Mouse (Mus musculus): ENCODE data around the gene Gm26602. TPM values are rescaled to one million over a fixed set of nuclear protein-coding genes. Genes with fewer than 3 reads are reported as not detected.
"Not testable (repeated sequence)": the region's sequence is repeated elsewhere in the genome, so short reads cannot be mapped to it uniquely, and the experiment has no call there.

Gm26602 gene
- total RNA-seq, 1 experiment from 2014 or later: not detected

GRCm38 (mm10) chr10:79945507-79946234 is 35.0 kb downstream of the Gm26602 start:
- ATAC-seq (replicated peaks; ENCODE audit: insufficient number of reproducible peaks, low FRiP score, low TSS enrichment, poor library complexity, severe bottlenecking): peak; percentile 61

DNA sequence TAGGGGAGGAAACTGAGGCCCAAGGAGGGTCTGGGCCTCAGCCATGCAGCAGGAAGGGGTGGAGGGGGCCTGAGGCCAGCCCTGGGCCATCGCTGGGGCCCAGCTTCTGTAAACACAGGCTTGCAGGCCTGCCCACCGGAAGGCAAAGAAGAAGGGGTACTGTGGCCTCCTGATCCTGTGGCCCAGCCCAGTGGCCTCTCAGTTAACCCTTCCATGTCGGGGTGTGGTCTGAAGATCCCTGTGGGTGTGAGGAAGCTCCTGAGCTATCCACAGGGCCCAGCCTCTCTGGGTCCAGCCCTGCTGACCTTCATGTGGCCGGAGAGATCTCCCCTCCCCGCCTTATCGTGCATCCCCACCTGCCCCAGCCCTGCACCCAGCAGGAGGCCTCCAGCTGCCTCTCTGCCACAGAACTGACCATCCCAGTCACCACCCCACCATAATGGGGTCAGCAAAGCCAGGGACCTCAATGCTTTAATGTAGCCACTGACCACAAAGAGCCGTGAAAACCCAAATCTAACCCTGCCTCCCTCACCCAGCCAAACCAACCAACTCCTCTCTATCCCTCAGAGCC is 36.2 kb downstream of the Gm26602 start:
- ATAC-seq (replicated peaks; ENCODE audit: insufficient number of reproducible peaks, low FRiP score, low TSS enrichment, poor library complexity, severe bottlenecking): peak; percentile 80

DNA sequence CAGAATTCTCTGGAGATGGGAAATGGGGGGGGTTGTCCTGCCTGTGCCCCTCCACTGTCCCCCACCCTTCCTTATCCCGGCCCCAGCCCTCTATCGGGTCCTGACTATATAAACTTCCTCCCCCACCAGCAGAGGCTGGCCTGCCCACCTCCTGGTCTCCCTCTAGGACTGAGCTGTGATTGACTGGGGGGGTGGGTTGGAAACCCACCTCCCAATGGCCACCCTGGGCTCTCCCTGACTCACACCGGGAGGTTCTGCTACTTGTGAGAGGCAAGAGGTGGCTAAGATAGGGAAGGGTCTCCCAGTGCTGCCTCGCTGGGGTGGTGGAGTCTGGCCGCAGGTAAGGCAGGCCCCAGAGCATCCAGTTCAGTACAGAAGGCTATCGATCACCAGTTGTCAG is 36.8 kb downstream of the Gm26602 start:
- no peak for ATAC-seq (replicated peaks; ENCODE audit: insufficient number of reproducible peaks, low FRiP score, low TSS enrichment, poor library complexity, severe bottlenecking)

DNA sequence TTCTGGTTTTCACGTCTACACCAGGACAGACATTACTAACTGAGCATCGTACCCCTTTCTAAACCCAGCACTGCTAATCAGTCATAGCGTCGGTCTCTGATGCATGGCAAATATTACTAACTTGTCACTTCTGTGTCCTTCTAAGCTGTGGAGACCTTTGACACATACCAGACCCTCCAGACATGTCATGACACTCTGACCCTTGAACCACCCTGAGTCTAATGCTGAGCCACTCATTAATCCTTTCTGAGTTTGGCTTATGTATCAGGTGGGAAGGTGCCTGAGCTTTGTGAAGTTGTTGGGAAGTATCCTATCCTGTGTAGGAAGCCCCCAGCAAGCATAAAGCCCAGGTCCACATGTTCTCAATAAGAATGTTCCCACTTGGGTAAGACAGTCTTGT is 39.2 kb downstream of the Gm26602 start:
- no peak for ATAC-seq (replicated peaks; ENCODE audit: insufficient number of reproducible peaks, low FRiP score, low TSS enrichment, poor library complexity, severe bottlenecking)

DNA sequence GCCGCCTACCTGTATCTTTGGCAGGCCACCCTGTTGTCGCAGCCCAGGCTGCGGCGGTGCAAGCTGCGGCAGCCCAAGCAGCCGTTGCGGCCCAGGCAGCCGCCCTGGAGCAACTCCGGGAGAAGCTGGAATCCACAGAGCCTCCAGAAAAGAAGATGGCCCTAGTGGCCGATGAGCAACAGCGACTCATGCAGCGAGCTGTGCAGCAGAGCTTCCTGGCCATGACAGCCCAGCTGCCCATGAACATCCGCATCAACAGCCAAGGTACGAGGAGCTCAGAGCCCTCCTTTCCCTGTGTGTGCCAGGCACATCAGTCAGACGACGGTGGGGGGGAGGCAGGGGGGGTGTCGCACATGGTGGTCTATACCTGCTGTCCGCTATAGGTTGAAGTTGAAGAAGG is 40.0 kb downstream of the Gm26602 start:
- no peak for ATAC-seq (replicated peaks; ENCODE audit: insufficient number of reproducible peaks, low FRiP score, low TSS enrichment, poor library complexity, severe bottlenecking)

DNA sequence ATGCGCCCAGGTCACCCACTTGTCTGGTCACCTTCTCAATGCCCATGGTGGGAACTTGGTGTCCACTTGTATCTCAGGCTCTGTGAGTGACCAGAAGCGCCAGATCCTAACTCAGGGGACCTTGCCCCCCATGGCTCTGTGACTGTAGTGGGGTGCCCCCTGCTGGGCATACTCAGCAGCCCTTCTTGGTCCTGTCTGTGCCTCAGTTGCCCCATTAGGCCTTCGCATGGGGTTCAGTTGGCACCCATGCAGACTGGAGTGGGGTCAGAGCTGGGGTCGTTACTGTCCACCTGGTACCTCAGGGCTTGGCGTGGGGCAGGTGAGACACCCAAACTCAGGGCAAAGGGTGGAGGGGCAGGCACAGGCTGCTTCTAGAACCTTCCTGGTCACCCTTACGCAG is 43.3 kb downstream of the Gm26602 start:
- no peak for ATAC-seq (replicated peaks; ENCODE audit: insufficient number of reproducible peaks, low FRiP score, low TSS enrichment, poor library complexity, severe bottlenecking)

DNA sequence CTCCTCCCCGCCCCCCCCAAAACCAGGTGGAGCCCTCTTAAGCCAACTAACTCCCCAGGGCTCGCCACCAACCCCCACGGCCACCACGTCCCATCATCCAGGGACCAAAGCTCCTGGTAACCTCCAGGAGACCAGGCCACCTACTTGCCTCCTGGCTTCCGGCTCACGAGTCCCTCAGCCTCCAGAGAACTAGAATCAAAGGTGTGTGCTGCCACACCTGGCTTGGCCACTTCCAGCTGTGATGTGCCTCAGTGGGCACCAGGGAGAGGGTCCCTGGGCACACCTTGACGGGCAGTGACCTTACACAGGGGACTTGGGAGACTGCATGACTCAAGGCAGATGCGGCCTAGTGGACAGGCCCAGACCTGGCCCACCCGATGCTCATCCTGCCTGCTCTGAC is 45.0 kb downstream of the Gm26602 start:
- ATAC-seq (replicated peaks; ENCODE audit: insufficient number of reproducible peaks, low FRiP score, low TSS enrichment, poor library complexity, severe bottlenecking): no peak

GRCm38 (mm10) chr10:79956643-79957154 is 46.0 kb downstream of the Gm26602 start:
- ATAC-seq (replicated peaks; ENCODE audit: insufficient number of reproducible peaks, low FRiP score, low TSS enrichment, poor library complexity, severe bottlenecking): no peak

GRCm38 (mm10) chr10:79958140-79958816 is 47.6 kb downstream of the Gm26602 start:
- peak; percentile 68 for ATAC-seq (replicated peaks; ENCODE audit: insufficient number of reproducible peaks, low FRiP score, low TSS enrichment, poor library complexity, severe bottlenecking)

DNA sequence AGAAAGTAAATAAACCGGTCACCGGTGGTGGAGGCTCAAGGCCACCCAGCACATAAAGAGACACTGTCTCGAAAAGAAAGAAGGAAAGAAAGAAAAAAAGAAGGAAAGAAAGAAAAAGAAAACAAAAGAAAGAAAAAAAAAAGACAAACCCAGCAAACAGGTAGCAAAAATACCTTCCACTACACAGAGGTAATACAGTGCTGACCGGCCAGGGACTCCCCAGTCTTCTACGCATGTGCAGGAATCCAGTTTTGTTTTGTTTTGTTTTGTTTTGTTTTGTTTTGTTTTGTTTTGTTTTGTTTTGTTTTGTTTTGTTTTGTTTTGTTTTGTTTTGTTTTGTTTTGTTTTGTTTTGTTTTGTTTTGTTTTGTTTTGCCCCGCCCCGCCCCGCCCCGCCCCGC is 48.8 kb downstream of the Gm26602 start:
- not testable (repeated sequence) for ATAC-seq (replicated peaks; ENCODE audit: insufficient number of reproducible peaks, low FRiP score, low TSS enrichment, poor library complexity, severe bottlenecking)

DNA sequence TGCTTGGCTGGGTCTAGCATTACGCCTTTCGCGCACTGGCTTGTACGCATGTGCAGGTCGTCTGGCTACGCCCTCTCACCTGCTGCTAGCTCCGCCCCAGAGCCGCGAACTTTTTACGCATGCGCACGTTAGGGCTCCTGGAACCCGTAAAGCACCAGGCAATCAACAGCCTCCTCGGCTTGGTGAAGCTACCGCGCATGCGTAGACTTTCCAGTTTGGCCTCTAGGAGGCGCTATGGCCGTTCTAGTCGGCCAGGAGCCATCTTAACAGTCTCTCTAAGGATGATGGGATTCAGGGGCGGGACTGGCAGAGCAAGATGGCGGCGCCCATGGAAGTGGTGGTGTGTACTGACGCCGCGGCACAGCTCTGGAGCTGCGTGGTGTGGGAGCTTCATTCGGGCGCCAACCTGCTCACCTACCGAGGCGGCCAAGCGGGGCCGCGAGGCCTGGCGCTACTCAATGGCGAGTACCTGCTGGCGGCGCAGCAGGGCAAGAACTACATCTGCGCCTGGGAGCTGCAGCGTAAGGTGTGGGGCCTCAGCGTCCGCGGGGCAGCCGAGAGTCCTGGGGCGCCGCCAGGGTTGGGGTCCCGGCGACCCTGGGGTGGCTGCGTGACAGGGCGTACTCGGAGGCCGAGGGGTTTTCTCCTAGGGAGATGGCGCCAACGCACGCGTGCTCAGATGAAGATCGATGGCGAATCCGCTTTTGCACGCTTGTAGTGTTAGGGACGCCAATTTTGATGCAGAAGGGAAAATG is 49.4 kb downstream of the Gm26602 start, which contains the start of gene Wdr18:
Gene Wdr18, plus strand, starts transcription at position 306 of the 755 bp plus-strand sequence.
- peak; percentile 85 for ATAC-seq (replicated peaks; ENCODE audit: insufficient number of reproducible peaks, low FRiP score, low TSS enrichment, poor library complexity, severe bottlenecking)

Other genes with a start within 250 kb of the Gm26602 start
- gene Madcam1, start 246.3 kb upstream of the Gm26602 start, total RNA-seq (2017): not detected in 3 replicates
- gene Tpgs1, start 241.5 kb upstream of the Gm26602 start, total RNA-seq (2017): 8.9 to 28.4 TPM (median 25.4 TPM) in 3 replicates
- gene Cdc34, start 228.7 kb upstream of the Gm26602 start, total RNA-seq (2017): 76.0 to 109 TPM (median 89.7 TPM) in 3 replicates
- gene Gzmm, start 221.8 kb upstream of the Gm26602 start, total RNA-seq (2017): 0.29 to 17.0 TPM (median 3.0 TPM) in 3 replicates
- gene Bsg, start 206.4 kb upstream of the Gm26602 start, total RNA-seq (2017): 158 to 185 TPM (median 179 TPM) in 3 replicates
- gene Hcn2, start 194.2 kb upstream of the Gm26602 start, total RNA-seq (2017): not detected in 3 replicates
- gene Polrmt, start 164.3 kb upstream of the Gm26602 start, total RNA-seq (2017): 8.3 to 15.9 TPM (median 10.4 TPM) in 3 replicates
- not detected in 3 replicates for gene Fgf22, start 155.8 kb upstream of the Gm26602 start, total RNA-seq (2017)
- gene Rnf126, start 143.9 kb upstream of the Gm26602 start, total RNA-seq (2017): 3.5 to 18.0 TPM (median 8.8 TPM) in 3 replicates
- gene Fstl3, start 133.6 kb upstream of the Gm26602 start, total RNA-seq (2017): 1.3 to 3.3 TPM (median 2.0 TPM) in 3 replicates
- gene Prss57, start 119.9 kb upstream of the Gm26602 start, total RNA-seq (2017): 0.21 to 2.1 TPM in 2 of 3 replicates, not detected in the other
- 21.3 to 30.9 TPM (median 27.0 TPM) in 3 replicates for gene Palm, start 117.3 kb upstream of the Gm26602 start, total RNA-seq (2017)
- not detected in 3 replicates for gene Misp, start 89.9 kb upstream of the Gm26602 start, total RNA-seq (2017)
- 55.7 to 124 TPM (median 78.8 TPM) in 3 replicates for gene Ptbp1, start 56.4 kb upstream of the Gm26602 start, total RNA-seq (2017)
- not detected in 3 replicates for gene Prtn3, start 36.4 kb upstream of the Gm26602 start, total RNA-seq (2017)
- 0.95 TPM in 1 of 3 replicates, not detected in the others for gene Plppr3, start 36.2 kb upstream of the Gm26602 start, total RNA-seq (2017)
- not detected in 3 replicates for gene Elane, start 24.6 kb upstream of the Gm26602 start, total RNA-seq (2017)
- gene Cfd, start 20.0 kb upstream of the Gm26602 start, total RNA-seq (2017): not detected in 3 replicates
- gene Med16, start 1.9 kb upstream of the Gm26602 start, total RNA-seq (2017): 13.3 to 16.8 TPM (median 13.3 TPM) in 3 replicates
- 0.39 TPM in 1 of 3 replicates, not detected in the others for gene Kiss1r, start 6.1 kb downstream of the Gm26602 start, total RNA-seq (2017)
- 23.4 to 53.8 TPM (median 35.4 TPM) in 3 replicates for gene R3hdm4, start 10.4 kb downstream of the Gm26602 start, total RNA-seq (2017)
- gene Arid3a, start 16.2 kb downstream of the Gm26602 start, total RNA-seq (2017): 35.3 to 38.9 TPM (median 36.8 TPM) in 3 replicates
- 7.8 to 14.2 TPM (median 8.8 TPM) in 3 replicates for gene Wdr18, start 49.3 kb downstream of the Gm26602 start, total RNA-seq (2017)
- not detected in 3 replicates for gene Grin3b, start 59.9 kb downstream of the Gm26602 start, total RNA-seq (2017)
- 49.0 to 80.6 TPM (median 59.1 TPM) in 3 replicates for gene Tmem259, start 73.5 kb downstream of the Gm26602 start, total RNA-seq (2017)
- gene Cnn2, start 77.7 kb downstream of the Gm26602 start, total RNA-seq (2017): 210 to 295 TPM (median 228 TPM) in 3 replicates
- gene Abca7, start 85.6 kb downstream of the Gm26602 start, total RNA-seq (2017): 33.6 to 53.0 TPM (median 45.9 TPM) in 3 replicates
- 356 to 478 TPM (median 365 TPM) in 3 replicates for gene Arhgap45, start 105.8 kb downstream of the Gm26602 start, total RNA-seq (2017)
- 83.4 to 130 TPM (median 95.9 TPM) in 3 replicates for gene Polr2e, start 128.9 kb downstream of the Gm26602 start, total RNA-seq (2017)
- gene Gpx4, start 136.3 kb downstream of the Gm26602 start, total RNA-seq (2017): 250 to 253 TPM (median 251 TPM) in 3 replicates
- gene Sbno2, start 194.7 kb downstream of the Gm26602 start, total RNA-seq (2017): 50.6 to 75.0 TPM (median 51.9 TPM) in 3 replicates
- 155 to 177 TPM (median 155 TPM) in 3 replicates for gene Stk11, start 204.9 kb downstream of the Gm26602 start, total RNA-seq (2017)
- 26.1 to 49.8 TPM (median 29.5 TPM) in 3 replicates for gene Atp5d, start 227.8 kb downstream of the Gm26602 start, total RNA-seq (2017)
- gene Cbarp, start 230.0 kb downstream of the Gm26602 start, total RNA-seq (2017): 0.29 to 5.8 TPM (median 4.1 TPM) in 3 replicates
- gene Midn, start 237.4 kb downstream of the Gm26602 start, total RNA-seq (2017): 27.3 to 65.5 TPM (median 29.9 TPM) in 3 replicates